Mouse (Mus musculus) embryonic facial prominence, embryonic 10.5 days (tissue): ENCODE measurements around the gene Olfr1383. TPM values are rescaled to one million over a fixed set of nuclear protein-coding genes. Genes with fewer than 3 reads are reported as not detected.
"Not testable (repeated sequence)": the region's sequence is repeated elsewhere in the genome, so short reads cannot be mapped to it uniquely, and the experiment has no call there.

Experiments used
- DNase-seq: peaks from one replicate; pipeline ENCODE4 v3.0.0-alpha.2; 2017; ENCODE audit warnings: low spot score
- H3K27ac ChIP-seq: fragments of 300-500 bp; sonication (generic); replicated peaks from 2 replicates; pipeline ENCODE4 v1.5.1; 2016; ENCODE audit warnings: mild to moderate bottlenecking
- H3K27me3 ChIP-seq: fragments of 300-500 bp; sonication (generic); replicated peaks from 2 replicates; pipeline ENCODE4 v1.6.1; 2016; ENCODE audit warnings: low read depth, mild to moderate bottlenecking; ENCODE audit not compliant: poor library complexity, severe bottlenecking
- H3K36me3 ChIP-seq: fragments of 300-500 bp; sonication (generic); replicated peaks from 2 replicates; pipeline ENCODE4 v1.6.1; 2016; ENCODE audit warnings: mild to moderate bottlenecking, moderate library complexity
- H3K4me1 ChIP-seq: fragments of 300-500 bp; sonication (generic); 2 replicates; pipeline ENCODE4 v1.6.1; 2016
- H3K4me3 ChIP-seq: fragments of 300-500 bp; sonication (generic); 2 replicates; pipeline ENCODE4 v1.5.1; 2016; ENCODE audit warnings: mild to moderate bottlenecking, moderate library complexity
- H3K9me3 ChIP-seq: fragments of 300-500 bp; sonication (generic); 2 replicates; pipeline ENCODE4 v1.6.1; 2016; ENCODE audit warnings: mild to moderate bottlenecking
- WGBS: fragments of 180-500 bp; shearing (Covaris S2); methylation state at CpG from one replicate; pipeline ENCODE4 v1.1.7; 2016; 5-methylcytosine and 5-hydroxymethylcytosine counted together
- polyA plus RNA-seq: library from polyadenylated mRNA; unstranded; fragments of >200 nt; fragmentation: Nextera tagmentation; extraction: Ambion mirVana; gene quantifications from 2 replicates; pipeline ENCODE4 v1.2.1, GENCODE M21; 2016

Olfr1383 gene
- polyA plus RNA-seq: not detected in 2 replicates

DNA sequence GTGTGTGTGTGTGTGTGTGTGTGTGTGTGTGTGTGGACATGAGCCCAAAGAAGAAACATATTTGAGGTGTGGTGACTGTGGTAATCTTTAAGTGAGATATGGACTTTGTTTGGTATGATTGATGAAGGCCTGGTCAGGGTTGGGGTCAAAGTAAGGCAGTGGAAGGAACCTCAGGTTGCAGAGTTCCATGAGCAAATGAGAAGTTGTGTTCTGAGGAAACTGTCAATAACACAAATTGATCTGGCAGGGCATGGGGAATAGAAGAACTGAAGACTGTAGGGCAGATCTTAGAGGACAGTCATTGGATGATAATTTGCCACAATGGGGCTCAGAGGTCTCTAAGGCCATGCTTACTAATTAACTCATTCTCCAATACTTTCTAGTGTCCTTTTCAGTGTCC, at the start of gene Olfr1383:
TSS of gene Olfr1383 (plus strand) at position 301 of the 400 bp plus-strand sequence.
- no peak within 1 kb of the TSS for H3K27ac ChIP-seq
- H3K4me1 ChIP-seq: no peaks in the 10 kb centered on the region
- H3K27me3 ChIP-seq: no peaks in the 10 kb centered on the region
- H3K36me3 ChIP-seq: no peaks in the 10 kb centered on the region
- no peak within 1 kb of the TSS for H3K4me3 ChIP-seq
- no peak for DNase-seq
- H3K9me3 ChIP-seq: no peaks in the 10 kb centered on the region

DNA sequence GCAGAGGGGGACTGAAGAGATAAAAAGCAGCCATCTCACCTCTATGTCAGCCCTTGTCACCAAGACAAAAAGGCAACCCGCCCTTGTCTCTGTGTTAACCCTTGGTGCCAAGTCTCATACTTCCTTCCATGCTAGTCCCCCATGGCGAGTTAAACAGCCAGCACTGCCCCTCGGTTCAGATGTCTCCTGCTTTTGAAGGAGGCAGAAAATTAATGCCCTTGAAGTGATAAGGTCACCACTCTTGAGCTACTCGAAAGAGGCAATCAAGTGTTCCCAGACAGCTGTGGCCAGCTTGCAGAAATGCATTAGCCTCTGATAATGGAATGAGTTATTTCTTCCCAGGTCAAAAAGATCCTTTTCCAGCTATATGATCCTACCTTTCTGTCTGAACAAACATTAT, 33.5 kb upstream of the Olfr1383 start:
- 62% methylated on average over 4 of the region's 4 CpGs for WGBS
- Histone ChIP-seq H3K27me3 (no peaks in the 10 kb centered on the region), H3K36me3 (no peaks in the 10 kb centered on the region), H3K4me1 (no peaks in the 10 kb centered on the region), H3K27ac (no peak overlapping the region), H3K9me3 (no peaks in the 10 kb centered on the region), H3K4me3 (no peak overlapping the region)
- DNase-seq: no peak

DNA sequence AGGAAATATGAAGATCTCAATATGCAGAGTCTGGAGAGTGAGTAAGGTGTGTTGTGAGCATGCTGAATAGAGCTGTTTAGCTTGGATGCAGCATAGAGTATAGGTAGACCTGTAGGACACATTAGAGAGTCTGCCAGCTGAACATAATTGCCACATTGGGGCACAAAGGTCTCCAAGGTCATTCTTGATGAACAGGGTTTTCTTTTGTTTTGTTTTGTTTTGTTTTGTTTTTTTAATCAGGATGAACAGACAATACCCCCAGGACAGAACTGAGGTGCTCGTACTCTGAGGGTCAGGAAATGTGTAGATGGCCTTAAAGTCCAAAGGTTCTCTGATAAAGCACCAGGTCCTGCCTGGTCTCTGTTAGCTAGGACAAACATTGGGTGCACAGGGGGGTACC, 30.7 kb upstream of the Olfr1383 start, which contains the start of gene Olfr1385:
TSS of gene Olfr1385 (plus strand) at position 301 of the 400 bp plus-strand sequence.
- WGBS: 67% methylated on average over 1 of the region's 1 CpGs

DNA sequence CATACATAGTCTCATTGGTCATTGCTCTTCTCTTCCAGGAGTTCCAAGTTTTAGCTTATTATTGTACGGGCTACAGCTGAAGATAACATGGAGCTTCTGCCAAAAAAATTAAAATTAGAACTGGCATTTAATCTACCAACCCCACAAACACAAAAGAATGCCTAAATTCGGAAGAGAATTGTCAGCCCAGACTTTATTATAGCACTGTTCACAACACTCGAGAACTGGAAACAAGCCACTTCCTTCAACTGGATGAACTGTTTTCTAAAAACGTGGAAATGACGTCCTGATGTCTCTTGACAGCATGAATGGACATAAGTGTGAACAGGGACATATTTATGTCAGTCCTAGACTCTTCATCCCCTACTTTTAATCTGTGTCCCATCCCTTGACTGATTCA, 1.4 kb upstream of the Olfr1383 start:
- DNase-seq: no peak
- H3K9me3 ChIP-seq: no peaks in the 10 kb centered on the region
- no peak overlapping the region for H3K4me3 ChIP-seq
- no peak overlapping the region for H3K27ac ChIP-seq
- WGBS: 74% methylated on average over 5 of the region's 5 CpGs
- no peaks in the 10 kb centered on the region for H3K36me3 ChIP-seq
- H3K4me1 ChIP-seq: no peaks in the 10 kb centered on the region
- H3K27me3 ChIP-seq: no peaks in the 10 kb centered on the region

More for the DNA sequence above, 30.7 kb upstream of the Olfr1383 start, which contains the start of gene Olfr1385:
- H3K4me1 ChIP-seq, H3K27me3 ChIP-seq, H3K36me3 ChIP-seq, H3K27ac ChIP-seq, DNase-seq, H3K9me3 ChIP-seq, H3K4me3 ChIP-seq: not testable (repeated sequence)

DNA sequence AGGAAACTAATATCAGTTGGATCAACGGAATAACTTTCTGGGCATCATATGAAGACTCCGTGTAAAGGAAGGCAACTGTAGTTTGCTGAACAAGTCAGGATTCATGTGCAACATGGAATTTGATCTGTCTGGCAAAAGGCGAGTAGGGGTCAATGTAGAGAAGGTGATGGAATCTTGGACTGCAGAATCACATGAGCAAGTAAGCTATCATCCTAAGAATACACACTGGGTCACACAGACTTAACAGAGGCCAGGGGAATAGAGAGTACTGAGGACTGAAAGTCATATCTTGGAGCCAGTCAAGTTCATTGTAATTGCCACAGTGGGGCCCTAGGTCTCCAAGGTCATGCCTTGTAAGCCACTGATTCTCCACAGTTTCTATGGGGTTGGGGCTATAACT, 8.5 kb downstream of the Olfr1383 start, which contains the start of gene Olfr1382:
TSS of gene Olfr1382 (plus strand) at position 301 of the 400 bp plus-strand sequence.
- Histone ChIP-seq H3K36me3 (no peaks in the 10 kb centered on the region), H3K4me1 (no peaks in the 10 kb centered on the region), H3K9me3 (no peaks in the 10 kb centered on the region), H3K27me3 (no peaks in the 10 kb centered on the region), H3K4me3 (no peak within 1 kb of the TSS), H3K27ac (no peak within 1 kb of the TSS)
- no peak for DNase-seq
- WGBS: 86% methylated on average over 3 of the region's 3 CpGs

DNA sequence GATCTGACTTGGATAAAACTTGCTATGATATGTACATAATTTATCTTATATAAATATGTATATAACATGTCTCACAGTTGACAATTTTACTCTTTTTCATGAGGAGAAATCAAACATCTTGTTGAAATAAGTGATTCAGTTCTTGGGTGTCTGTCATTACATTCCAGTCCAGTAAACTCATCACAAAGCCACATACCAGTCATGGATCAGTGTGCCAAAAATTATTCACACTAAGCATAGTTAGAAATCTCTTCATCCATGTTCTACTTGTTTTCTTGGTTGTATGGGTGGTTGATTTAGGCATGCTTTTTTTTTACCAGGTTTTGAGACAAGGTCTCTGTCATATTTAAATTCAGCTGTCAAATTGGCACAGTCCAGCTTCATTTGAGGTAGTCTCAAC, 13.3 kb downstream of the Olfr1383 start:
- DNase-seq: no peak
- Histone ChIP-seq H3K27ac (no peak overlapping the region), H3K36me3 (no peaks in the 10 kb centered on the region), H3K4me1 (no peaks in the 10 kb centered on the region), H3K27me3 (no peaks in the 10 kb centered on the region), H3K4me3 (no peak overlapping the region), H3K9me3 (no peaks in the 10 kb centered on the region)

DNA sequence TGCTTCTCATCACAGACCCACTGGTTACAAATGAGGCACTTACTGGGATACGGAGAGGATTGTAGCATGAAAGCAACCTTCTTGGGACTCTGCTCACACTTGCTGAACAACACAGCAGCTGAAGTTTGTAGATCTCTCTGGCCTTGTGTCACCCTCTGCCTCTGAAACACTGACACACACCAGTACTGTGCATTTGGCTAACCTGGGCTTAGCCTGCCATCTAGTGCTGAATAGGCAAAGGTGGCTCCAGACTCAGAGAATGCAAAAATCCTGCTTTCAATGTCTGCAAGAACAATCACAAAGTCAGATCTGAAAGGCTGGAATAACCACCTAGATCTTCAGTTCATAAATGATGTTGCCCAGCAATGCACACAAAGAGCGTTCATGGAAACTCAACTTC, 17.2 kb downstream of the Olfr1383 start:
- DNase-seq, H3K9me3 ChIP-seq, H3K4me1 ChIP-seq, H3K27ac ChIP-seq, H3K4me3 ChIP-seq, H3K36me3 ChIP-seq, H3K27me3 ChIP-seq: not testable (repeated sequence)
- WGBS: 89% methylated on average over 2 of the region's 2 CpGs

DNA sequence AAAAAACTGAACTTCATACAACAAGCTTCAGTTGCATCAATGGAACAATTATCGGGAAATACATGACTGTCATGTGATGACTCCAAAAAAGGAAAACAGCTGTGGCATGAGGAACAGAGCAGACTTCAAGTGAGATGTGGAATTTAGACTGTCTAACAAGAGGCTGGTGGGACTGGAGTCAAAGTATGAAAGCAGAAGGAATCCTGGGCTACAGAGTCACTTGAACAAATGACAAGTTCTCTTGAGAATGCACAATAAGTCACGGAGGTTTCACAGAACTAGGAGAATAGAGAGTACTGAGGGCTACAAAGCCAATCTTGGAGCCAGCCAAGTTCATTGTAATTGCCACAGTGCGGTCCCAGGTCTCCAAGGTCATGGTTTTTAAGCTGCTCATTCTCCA, 23.7 kb downstream of the Olfr1383 start, which contains the start of gene Olfr1381:
TSS of gene Olfr1381 (plus strand) at position 301 of the 400 bp plus-strand sequence.
- H3K27me3 ChIP-seq, H3K9me3 ChIP-seq: not testable (repeated sequence)
- WGBS: 81% methylated on average over 3 of the region's 3 CpGs

DNA sequence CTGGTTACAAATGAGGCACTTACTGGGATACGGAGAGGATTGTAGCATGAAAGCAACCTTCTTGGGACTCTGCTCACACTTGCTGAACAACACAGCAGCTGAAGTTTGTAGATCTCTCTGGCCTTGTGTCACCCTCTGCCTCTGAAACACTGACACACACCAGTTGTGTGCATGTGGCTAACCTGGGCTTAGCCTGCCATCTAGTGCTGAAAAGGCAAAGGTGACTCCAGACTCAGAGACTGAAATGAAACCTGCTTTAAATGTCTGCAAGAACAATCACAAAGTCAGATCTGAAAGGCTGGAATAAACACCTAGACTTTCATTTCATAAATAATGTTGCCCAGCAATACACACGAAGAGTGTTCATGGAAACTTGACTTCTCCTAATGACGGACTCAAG, 34.6 kb downstream of the Olfr1383 start:
- H3K36me3 ChIP-seq, H3K27me3 ChIP-seq, H3K4me1 ChIP-seq, H3K4me3 ChIP-seq, H3K27ac ChIP-seq, DNase-seq, H3K9me3 ChIP-seq: not testable (repeated sequence)
- WGBS: 82% methylated on average over 3 of the region's 3 CpGs

More for the DNA sequence above, 23.7 kb downstream of the Olfr1383 start, which contains the start of gene Olfr1381:
- H3K36me3 ChIP-seq, H3K4me1 ChIP-seq, H3K27ac ChIP-seq, DNase-seq, H3K4me3 ChIP-seq: not testable (repeated sequence)

DNA sequence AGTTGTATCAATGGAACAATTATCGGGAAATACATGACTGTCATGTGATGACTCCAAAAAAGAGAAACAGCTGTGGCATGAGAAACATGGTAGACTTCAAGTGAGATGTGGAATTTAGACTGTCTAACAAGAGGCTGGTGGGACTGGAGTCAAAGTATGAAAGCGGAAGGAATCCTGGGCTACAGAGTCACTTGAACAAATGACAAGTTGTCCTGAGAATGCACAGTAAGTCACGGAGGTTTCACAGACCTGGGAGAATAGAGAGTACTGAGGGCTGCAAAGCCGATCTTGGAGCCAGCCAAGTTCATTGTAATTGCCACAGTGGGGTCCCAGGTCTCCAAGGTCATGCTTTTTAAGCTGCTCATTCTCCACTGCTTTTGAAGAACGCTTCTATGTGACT, 37.1 kb downstream of the Olfr1383 start, which contains the start of gene Olfr1380:
TSS of gene Olfr1380 (plus strand) at position 301 of the 400 bp plus-strand sequence.
- H3K36me3 ChIP-seq, DNase-seq, H3K9me3 ChIP-seq, H3K27ac ChIP-seq, H3K4me1 ChIP-seq, H3K4me3 ChIP-seq, H3K27me3 ChIP-seq: not testable (repeated sequence)
- whole genome bisulfite sequencing: 70% methylated on average over 5 of the region's 5 CpGs

DNA sequence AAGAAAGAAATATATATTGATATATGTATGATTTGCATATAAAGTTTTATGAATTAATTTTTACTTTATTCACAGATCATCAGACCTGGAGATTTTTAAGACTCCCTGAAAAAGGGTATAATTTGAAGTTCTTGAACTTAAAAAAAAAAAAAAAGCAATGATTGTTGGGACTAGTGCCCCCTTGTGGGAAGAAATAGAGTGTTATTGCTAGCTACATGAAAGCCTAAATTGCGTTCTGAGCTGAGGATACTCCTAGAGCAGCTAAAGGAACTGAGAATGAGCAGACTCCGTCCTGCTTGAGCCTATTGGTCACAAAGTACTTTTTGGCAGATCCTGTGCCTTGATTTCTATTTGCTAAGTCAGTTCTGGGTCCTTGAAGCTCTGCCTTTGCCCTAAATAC, 55.6 kb downstream of the Olfr1383 start:
- DNase-seq, H3K36me3 ChIP-seq, H3K4me3 ChIP-seq, H3K9me3 ChIP-seq, H3K27me3 ChIP-seq, H3K27ac ChIP-seq, H3K4me1 ChIP-seq: not testable (repeated sequence)
- WGBS: 42% methylated on average over 2 of the region's 2 CpGs
